Mouse (Mus musculus): ENCODE data around the gene Tuft1. TPM values are rescaled to one million over a fixed set of nuclear protein-coding genes. Genes with fewer than 3 reads are reported as not detected.

Gene Tuft1
- polyA plus RNA-seq, 1 experiment = 21.5 TPM

DNA sequence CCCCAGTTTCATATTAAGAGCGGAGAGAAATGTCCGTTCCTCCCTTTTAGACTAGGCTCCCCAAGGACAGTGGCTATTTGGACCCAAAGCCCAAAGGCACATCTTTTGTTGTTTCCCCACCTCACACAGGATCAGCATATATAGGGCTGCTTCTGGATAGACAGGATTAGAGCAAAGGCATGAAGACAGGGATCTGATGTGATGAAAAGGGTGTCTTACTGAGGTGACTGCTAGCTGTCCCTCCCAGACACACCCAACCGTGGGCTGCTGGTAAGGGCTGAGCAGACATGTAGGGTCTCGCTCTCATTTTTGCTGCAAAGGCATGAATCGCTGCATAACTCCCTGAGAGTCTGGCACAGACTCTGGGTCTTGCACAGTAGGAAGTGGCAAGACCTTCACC lies 30.0 kb downstream of the Tuft1 start:
- H3K9me3 ChIP-seq (replicated peaks; ENCODE audit: control insufficient read depth, insufficient read depth, low read length, poor library complexity, severe bottlenecking) = no peaks in the 10 kb centered on the region
- TF ChIP-seq CTCF (IDR thresholded peaks at IDR 0.05; ENCODE audit: low read depth, low read length) (no peak), POLR2A (IDR thresholded peaks at IDR 0.05; ENCODE audit: insufficient read depth, low read length) (no peak), EP300 (IDR thresholded peaks at IDR 0.05; ENCODE audit: insufficient read depth, low read depth, low read length) (no peak)

GRCm38 (mm10) chr3:94624281-94624680 lies 34.4 kb downstream of the Tuft1 start:
- Histone ChIP-seq H3K36me3 (ENCODE audit: control insufficient read depth, insufficient read depth, low read length, poor library complexity, severe bottlenecking) (no peaks in the 10 kb centered on the region), H3K9ac (ENCODE audit: low read depth, poor library complexity, severe bottlenecking) (no peak overlapping the region), H3K27ac (ENCODE audit: insufficient read depth, low read length) (no peak overlapping the region), H3K27me3 (ENCODE audit: control insufficient read depth, insufficient read depth, low read length, poor library complexity, severe bottlenecking) (no peaks in the 10 kb centered on the region), H3K9me3 (replicated peaks; ENCODE audit: control insufficient read depth, insufficient read depth, low read length, poor library complexity, severe bottlenecking) (no peaks in the 10 kb centered on the region), H3K4me3 (ENCODE audit: low read depth, low read length) (no peak overlapping the region), H3K4me1 (ENCODE audit: control insufficient read depth, insufficient read depth, low read length) (no peaks in the 10 kb centered on the region)
- TF ChIP-seq EP300 (IDR thresholded peaks at IDR 0.05; ENCODE audit: insufficient read depth, low read depth, low read length) (no peak), CTCF (IDR thresholded peaks at IDR 0.05; ENCODE audit: low read depth, low read length) (no peak), POLR2A (IDR thresholded peaks at IDR 0.05; ENCODE audit: insufficient read depth, low read length) (no peak)

More for the DNA sequence above, 30.0 kb downstream of the Tuft1 start:
- no peaks in the 10 kb centered on the region for H3K36me3 ChIP-seq (ENCODE audit: control insufficient read depth, insufficient read depth, low read length, poor library complexity, severe bottlenecking)
- no peak overlapping the region for H3K27ac ChIP-seq (ENCODE audit: insufficient read depth, low read length)
- no peaks in the 10 kb centered on the region for H3K27me3 ChIP-seq (ENCODE audit: control insufficient read depth, insufficient read depth, low read length, poor library complexity, severe bottlenecking)
- no peak overlapping the region for H3K4me3 ChIP-seq (ENCODE audit: low read depth, low read length)
- H3K4me1 ChIP-seq (ENCODE audit: control insufficient read depth, insufficient read depth, low read length) = no peaks in the 10 kb centered on the region
- no peak overlapping the region for H3K9ac ChIP-seq (ENCODE audit: low read depth, poor library complexity, severe bottlenecking)

DNA sequence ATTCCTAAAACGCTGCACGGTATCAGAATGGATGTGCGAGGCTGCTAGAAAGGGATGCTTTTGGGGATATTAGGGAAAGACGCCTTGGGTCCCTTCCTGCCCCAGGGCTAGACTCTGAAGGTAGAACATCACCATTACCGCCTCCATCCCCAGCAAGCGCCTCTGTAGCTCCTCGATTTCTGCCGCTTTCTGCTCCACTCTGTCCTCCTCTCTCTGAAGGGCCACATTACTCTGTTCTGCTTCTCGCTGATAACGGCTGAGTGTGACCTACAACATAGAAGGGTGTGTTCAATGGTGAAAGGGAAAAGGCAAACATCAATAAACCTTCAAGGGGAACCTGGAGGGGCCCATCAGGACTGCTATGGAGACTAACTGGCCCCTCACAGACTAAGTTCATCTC lies 36.1 kb downstream of the Tuft1 start:
- Histone ChIP-seq H3K9me3 (replicated peaks; ENCODE audit: control insufficient read depth, insufficient read depth, low read length, poor library complexity, severe bottlenecking) (no peaks in the 10 kb centered on the region), H3K27me3 (ENCODE audit: control insufficient read depth, insufficient read depth, low read length, poor library complexity, severe bottlenecking) (no peaks in the 10 kb centered on the region), H3K4me1 (ENCODE audit: control insufficient read depth, insufficient read depth, low read length) (no peaks in the 10 kb centered on the region), H3K27ac (ENCODE audit: insufficient read depth, low read length) (no peak overlapping the region), H3K4me3 (ENCODE audit: low read depth, low read length) (no peak overlapping the region), H3K36me3 (ENCODE audit: control insufficient read depth, insufficient read depth, low read length, poor library complexity, severe bottlenecking) (no peaks in the 10 kb centered on the region), H3K9ac (ENCODE audit: low read depth, poor library complexity, severe bottlenecking) (no peak overlapping the region)
- TF ChIP-seq CTCF (IDR thresholded peaks at IDR 0.05; ENCODE audit: low read depth, low read length) (no peak), EP300 (IDR thresholded peaks at IDR 0.05; ENCODE audit: insufficient read depth, low read depth, low read length) (no peak), POLR2A (IDR thresholded peaks at IDR 0.05; ENCODE audit: insufficient read depth, low read length) (no peak)

DNA sequence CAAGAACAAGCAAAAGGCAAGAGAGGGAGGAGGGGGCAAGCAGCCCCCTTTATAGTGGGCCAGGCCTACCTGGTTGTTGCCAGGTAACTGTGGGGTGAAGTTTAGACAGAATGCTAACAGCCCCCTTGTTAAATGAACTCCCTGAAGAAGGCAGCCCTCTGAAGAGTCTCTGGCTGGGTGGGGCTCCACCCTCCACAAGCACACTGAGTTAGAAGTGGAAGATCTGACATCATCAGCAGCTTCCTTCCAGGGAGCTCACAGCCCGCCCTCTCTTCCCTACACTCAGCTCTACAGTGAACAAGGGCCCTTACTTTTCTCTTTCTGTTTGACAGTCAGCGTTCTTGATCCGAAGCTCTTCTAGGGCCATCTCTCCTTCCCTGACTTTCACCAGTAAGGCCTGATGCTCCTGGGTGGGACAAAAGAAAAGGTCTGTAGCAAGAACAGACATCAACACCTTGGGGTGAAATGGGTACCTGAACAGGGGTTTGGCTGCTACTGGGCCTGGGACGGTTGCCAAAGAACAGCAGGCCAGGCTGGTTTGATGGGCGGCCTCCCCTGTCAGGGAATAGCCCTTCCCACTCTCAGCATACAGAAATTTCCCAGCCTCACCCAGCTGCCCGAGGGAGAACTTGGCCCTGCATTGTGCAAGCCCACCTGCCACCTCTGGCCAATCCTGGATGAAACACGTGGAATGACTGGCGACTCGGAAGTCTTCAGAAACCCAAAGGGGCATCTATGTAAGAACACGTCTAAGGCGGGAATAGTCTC lies 36.7 kb downstream of the Tuft1 start:
- no peaks in the 10 kb centered on the region for H3K4me1 ChIP-seq (ENCODE audit: control insufficient read depth, insufficient read depth, low read length)
- H3K27ac ChIP-seq (ENCODE audit: insufficient read depth, low read length) = no peak overlapping the region
- no peaks in the 10 kb centered on the region for H3K9me3 ChIP-seq (replicated peaks; ENCODE audit: control insufficient read depth, insufficient read depth, low read length, poor library complexity, severe bottlenecking)
- no peak overlapping the region for H3K9ac ChIP-seq (ENCODE audit: low read depth, poor library complexity, severe bottlenecking)
- no peaks in the 10 kb centered on the region for H3K27me3 ChIP-seq (ENCODE audit: control insufficient read depth, insufficient read depth, low read length, poor library complexity, severe bottlenecking)
- no peak overlapping the region for H3K4me3 ChIP-seq (ENCODE audit: low read depth, low read length)
- H3K36me3 ChIP-seq (ENCODE audit: control insufficient read depth, insufficient read depth, low read length, poor library complexity, severe bottlenecking) = no peaks in the 10 kb centered on the region
- TF ChIP-seq POLR2A (IDR thresholded peaks at IDR 0.05; ENCODE audit: insufficient read depth, low read length) (no peak), EP300 (IDR thresholded peaks at IDR 0.05; ENCODE audit: insufficient read depth, low read depth, low read length) (no peak), CTCF (IDR thresholded peaks at IDR 0.05; ENCODE audit: low read depth, low read length) (no peak)

GRCm38 (mm10) chr3:94616717-94617116 lies 42.0 kb downstream of the Tuft1 start:
- no peak overlapping the region for H3K4me3 ChIP-seq (ENCODE audit: low read depth, low read length)
- no peak for TF ChIP-seq POLR2A (IDR thresholded peaks at IDR 0.05; ENCODE audit: insufficient read depth, low read length)
- TF ChIP-seq CTCF (IDR thresholded peaks at IDR 0.05; ENCODE audit: low read depth, low read length) = peak; percentile 43
- H3K9me3 ChIP-seq (replicated peaks; ENCODE audit: control insufficient read depth, insufficient read depth, low read length, poor library complexity, severe bottlenecking) = no peaks in the 10 kb centered on the region
- H3K36me3 ChIP-seq (ENCODE audit: control insufficient read depth, insufficient read depth, low read length, poor library complexity, severe bottlenecking) = no peaks in the 10 kb centered on the region
- no peak overlapping the region for H3K9ac ChIP-seq (ENCODE audit: low read depth, poor library complexity, severe bottlenecking)
- no peaks in the 10 kb centered on the region for H3K27me3 ChIP-seq (ENCODE audit: control insufficient read depth, insufficient read depth, low read length, poor library complexity, severe bottlenecking)
- no peaks in the 10 kb centered on the region for H3K4me1 ChIP-seq (ENCODE audit: control insufficient read depth, insufficient read depth, low read length)
- H3K27ac ChIP-seq (ENCODE audit: insufficient read depth, low read length) = no peak overlapping the region

DNA sequence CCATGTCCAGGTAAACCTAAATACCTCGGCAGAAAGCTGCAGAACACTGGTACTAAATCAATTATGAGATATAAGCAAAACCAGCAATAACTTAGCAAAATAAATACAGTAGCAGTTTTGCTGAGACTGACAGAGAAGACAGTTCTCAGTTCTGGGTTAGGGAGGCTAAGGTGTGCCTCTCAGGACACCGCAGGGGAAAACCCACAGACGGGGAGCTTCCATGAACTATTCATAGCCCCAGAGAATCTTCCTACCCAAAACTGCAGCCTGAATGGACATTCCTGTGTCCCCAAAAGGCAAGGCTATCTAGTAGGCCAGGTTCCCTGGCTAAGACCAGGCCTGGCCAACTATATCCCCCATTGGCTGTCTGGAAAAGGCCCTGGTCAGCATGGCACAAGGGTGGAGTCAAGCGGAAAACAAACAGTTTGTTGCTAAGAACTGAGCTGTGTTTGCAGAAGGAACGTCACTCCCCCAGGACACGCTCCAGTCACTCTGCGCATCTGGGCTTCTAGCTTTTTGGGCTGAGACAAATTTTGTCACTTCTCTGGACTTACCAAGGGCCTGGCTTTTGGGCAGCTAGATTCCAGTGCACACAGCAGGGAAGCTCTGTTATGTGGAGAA lies 45.3 kb downstream of the Tuft1 start:
- H3K4me1 ChIP-seq (ENCODE audit: control insufficient read depth, insufficient read depth, low read length) = no peaks in the 10 kb centered on the region
- no peaks in the 10 kb centered on the region for H3K9me3 ChIP-seq (replicated peaks; ENCODE audit: control insufficient read depth, insufficient read depth, low read length, poor library complexity, severe bottlenecking)
- no peak overlapping the region for H3K9ac ChIP-seq (ENCODE audit: low read depth, poor library complexity, severe bottlenecking)
- no peaks in the 10 kb centered on the region for H3K36me3 ChIP-seq (ENCODE audit: control insufficient read depth, insufficient read depth, low read length, poor library complexity, severe bottlenecking)
- TF ChIP-seq POLR2A (IDR thresholded peaks at IDR 0.05; ENCODE audit: insufficient read depth, low read length) = no peak
- no peak for TF ChIP-seq EP300 (IDR thresholded peaks at IDR 0.05; ENCODE audit: insufficient read depth, low read depth, low read length)
- TF ChIP-seq CTCF (IDR thresholded peaks at IDR 0.05; ENCODE audit: low read depth, low read length) = no peak
- no peaks in the 10 kb centered on the region for H3K27me3 ChIP-seq (ENCODE audit: control insufficient read depth, insufficient read depth, low read length, poor library complexity, severe bottlenecking)
- H3K4me3 ChIP-seq (ENCODE audit: low read depth, low read length) = no peak overlapping the region
- no peak overlapping the region for H3K27ac ChIP-seq (ENCODE audit: insufficient read depth, low read length)
